In genomic region chr15:64445076-64445475, GRCm38 (mm10) we compare ENCODE assay signal across 20 mouse cellular contexts.
DNase-seq lines count a peak whose midpoint lies in the region; ATAC-seq and TF ChIP-seq lines count a peak whose summit lies in the region.
"Had no signal": no experiment of that assay in that cellular context is flagged by ENCODE, and none has a peak within 500 bp of the region (broad histone marks: within the 10 kb centered on the region; RNA-seq: fewer than 3 reads in every experiment).

No protein-coding gene starts in this region.

- H3K9ac ChIP-seq in kidney, postnatal 0 days (ENCODE audit: low read depth, low read length): no peak overlapping the region
- H3K9ac ChIP-seq in midbrain, postnatal 0 days (replicated peaks; ENCODE audit: low read length, poor library complexity, severe bottlenecking): no peak overlapping the region
- no peak overlapping the region for H3K9ac ChIP-seq in midbrain, embryonic 13.5 days (replicated peaks)
- H3K9ac ChIP-seq in forebrain, embryonic 12.5 days: no peak overlapping the region
- H3K9ac ChIP-seq: hindbrain, embryonic 15.5 days; kidney, embryonic 15.5 days had no signal

- H3K4me1 ChIP-seq in kidney, postnatal 0 days (replicated peaks; ENCODE audit: insufficient read depth, low read length): no peaks in the 10 kb centered on the region
- no peaks in the 10 kb centered on the region for H3K4me1 ChIP-seq in midbrain, postnatal 0 days (ENCODE audit: insufficient read depth, low read length)
- H3K4me1 ChIP-seq in midbrain, embryonic 13.5 days (replicated peaks): 0 out of 2 replicates have a peak, but pooled peaks cover 2% of the 10 kb centered on the region
- H3K4me1 ChIP-seq in forebrain, embryonic 12.5 days: peaks cover 3% of the 10 kb centered on the region; the same call in 1 of the 2 replicates
- H3K4me1 ChIP-seq: midbrain, embryonic 10.5 days had no signal

- no peaks in the 10 kb centered on the region for H3K27me3 ChIP-seq in kidney, postnatal 0 days (ENCODE audit: insufficient read depth, low read length)
- H3K27me3 ChIP-seq in midbrain, postnatal 0 days (ENCODE audit: insufficient read depth, low read length): no peaks in the 10 kb centered on the region
- H3K27me3 ChIP-seq in midbrain, embryonic 13.5 days: no peaks in the 10 kb centered on the region
- no peaks in the 10 kb centered on the region for H3K27me3 ChIP-seq in forebrain, embryonic 12.5 days
- H3K27me3 ChIP-seq: hindbrain, embryonic 15.5 days; kidney, embryonic 15.5 days had no signal

- no peaks in the 10 kb centered on the region for H3K9me3 ChIP-seq in kidney, postnatal 0 days (replicated peaks; ENCODE audit: low read length)
- no peaks in the 10 kb centered on the region for H3K9me3 ChIP-seq in midbrain, postnatal 0 days (ENCODE audit: low read length)
- no peaks in the 10 kb centered on the region for H3K9me3 ChIP-seq in midbrain, embryonic 13.5 days
- H3K9me3 ChIP-seq in forebrain, embryonic 12.5 days: no peaks in the 10 kb centered on the region
- H3K9me3 ChIP-seq: hindbrain, embryonic 15.5 days; kidney, embryonic 15.5 days; midbrain, embryonic 10.5 days had no signal

- peak; percentile 6 for DNase-seq in kidney, postnatal 0 days (ENCODE audit: low spot score)
- DNase-seq in kidney, adult 8-10 months: no peak
- DNase-seq in midbrain, postnatal 0 days (ENCODE audit: low spot score): peak; percentile 28
- no peak for DNase-seq in natural killer cell, adult 2 months (ENCODE audit: low spot score in 2 of 2)
- no peak for DNase-seq in kidney, postnatal 25 days
- DNase-seq: adrenal gland, adult 8-10 months; cerebellum, postnatal 14 days; heart, adult 2 months; heart, postnatal 36 days; left cerebral cortex, postnatal 4 days; liver; lung, adult 18-20 months; right cerebral cortex, postnatal 4 days had no signal

- no peak for ATAC-seq in kidney, postnatal 0 days (replicated peaks; ENCODE audit: low FRiP score, low read depth)
- ATAC-seq in midbrain, postnatal 0 days (ENCODE audit: low FRiP score): no peak
- no peak for ATAC-seq in midbrain, embryonic 13.5 days
- peak; percentile 74; the same call in 1 of the 2 replicates for ATAC-seq in forebrain, embryonic 12.5 days (ENCODE audit: low FRiP score)
- ATAC-seq: intestine, embryonic 16.5 days had no signal

- no peak overlapping the region for H3K4me3 ChIP-seq in kidney, postnatal 0 days (replicated peaks; ENCODE audit: low read depth, low read length)
- no peak overlapping the region for H3K4me3 ChIP-seq in midbrain, postnatal 0 days (ENCODE audit: low read depth, low read length)
- no peak overlapping the region for H3K4me3 ChIP-seq in midbrain, embryonic 13.5 days (replicated peaks)
- no peak overlapping the region for H3K4me3 ChIP-seq in forebrain, embryonic 12.5 days (replicated peaks)
- H3K4me3 ChIP-seq: heart, adult 2 months; hindbrain, embryonic 15.5 days; kidney, embryonic 15.5 days; midbrain, embryonic 10.5 days had no signal

- H3K4me2 ChIP-seq in kidney, postnatal 0 days (ENCODE audit: low read length): no peak overlapping the region
- no peak overlapping the region for H3K4me2 ChIP-seq in midbrain, postnatal 0 days (ENCODE audit: low read depth, low read length, poor library complexity, severe bottlenecking)
- H3K4me2 ChIP-seq in midbrain, embryonic 13.5 days (replicated peaks): no peak overlapping the region
- no peak overlapping the region for H3K4me2 ChIP-seq in forebrain, embryonic 12.5 days
- H3K4me2 ChIP-seq: hindbrain, embryonic 15.5 days; kidney, embryonic 15.5 days had no signal

- no peak overlapping the region for H3K27ac ChIP-seq in kidney, postnatal 0 days
- no peak overlapping the region for H3K27ac ChIP-seq in midbrain, postnatal 0 days (ENCODE audit: low read depth, low read length)
- no peak overlapping the region for H3K27ac ChIP-seq in midbrain, embryonic 13.5 days
- H3K27ac ChIP-seq in forebrain, embryonic 12.5 days: no peak overlapping the region
- H3K27ac ChIP-seq: heart, adult 2 months; hindbrain, embryonic 15.5 days; kidney, embryonic 15.5 days; macrophage; midbrain, embryonic 10.5 days had no signal

- WGBS in kidney, postnatal 0 days: 75% methylated on average over 4 of the region's 4 CpGs
- 76% methylated on average over 4 of the region's 4 CpGs for WGBS in midbrain, postnatal 0 days
- 72% methylated on average over 4 of the region's 4 CpGs for WGBS in midbrain, embryonic 13.5 days
- 46% methylated on average over 4 of the region's 4 CpGs for WGBS in forebrain, embryonic 12.5 days

- no peaks in the 10 kb centered on the region for H3K36me3 ChIP-seq in kidney, postnatal 0 days (ENCODE audit: insufficient read depth, low read length)
- H3K36me3 ChIP-seq in midbrain, postnatal 0 days (ENCODE audit: insufficient read depth, low read length): no peaks in the 10 kb centered on the region
- H3K36me3 ChIP-seq in midbrain, embryonic 13.5 days: no peaks in the 10 kb centered on the region
- no peaks in the 10 kb centered on the region for H3K36me3 ChIP-seq in forebrain, embryonic 12.5 days (replicated peaks)
- H3K36me3 ChIP-seq: hindbrain, embryonic 15.5 days; kidney, embryonic 15.5 days; midbrain, embryonic 10.5 days had no signal

- no peak for TF ChIP-seq CTCF in kidney, postnatal 0 days (IDR thresholded peaks at IDR 0.05; ENCODE audit: low read depth)
- TF ChIP-seq CTCF in midbrain, postnatal 0 days (IDR thresholded peaks at IDR 0.05): no peak

Comparison
In these comparisons a context has a peak if more than half of its experiments do, and no peak if none do; other contexts are left out.
1. DNase-seq: peak in kidney, postnatal 0 days (single experiment) and midbrain, postnatal 0 days (single experiment); none in kidney, adult 8-10 months (0 of 2), natural killer cell, adult 2 months (0 of 2) and kidney, postnatal 25 days (0 of 2).